Mouse (Mus musculus) spleen, postnatal 10 days (tissue): ENCODE data around the gene Gja5.
"Not testable (repeated sequence)": the region's sequence is repeated elsewhere in the genome, so short reads cannot be mapped to it uniquely, and the experiment has no call there.

Experiments used
- DNase-seq, 2 experiments: peaks; one replicate each; pipeline ENCODE4 v3.0.0; 2021 to 2022; ENCODE audit warnings: low spot score in 2 of 2

Gene Gja5

DNA sequence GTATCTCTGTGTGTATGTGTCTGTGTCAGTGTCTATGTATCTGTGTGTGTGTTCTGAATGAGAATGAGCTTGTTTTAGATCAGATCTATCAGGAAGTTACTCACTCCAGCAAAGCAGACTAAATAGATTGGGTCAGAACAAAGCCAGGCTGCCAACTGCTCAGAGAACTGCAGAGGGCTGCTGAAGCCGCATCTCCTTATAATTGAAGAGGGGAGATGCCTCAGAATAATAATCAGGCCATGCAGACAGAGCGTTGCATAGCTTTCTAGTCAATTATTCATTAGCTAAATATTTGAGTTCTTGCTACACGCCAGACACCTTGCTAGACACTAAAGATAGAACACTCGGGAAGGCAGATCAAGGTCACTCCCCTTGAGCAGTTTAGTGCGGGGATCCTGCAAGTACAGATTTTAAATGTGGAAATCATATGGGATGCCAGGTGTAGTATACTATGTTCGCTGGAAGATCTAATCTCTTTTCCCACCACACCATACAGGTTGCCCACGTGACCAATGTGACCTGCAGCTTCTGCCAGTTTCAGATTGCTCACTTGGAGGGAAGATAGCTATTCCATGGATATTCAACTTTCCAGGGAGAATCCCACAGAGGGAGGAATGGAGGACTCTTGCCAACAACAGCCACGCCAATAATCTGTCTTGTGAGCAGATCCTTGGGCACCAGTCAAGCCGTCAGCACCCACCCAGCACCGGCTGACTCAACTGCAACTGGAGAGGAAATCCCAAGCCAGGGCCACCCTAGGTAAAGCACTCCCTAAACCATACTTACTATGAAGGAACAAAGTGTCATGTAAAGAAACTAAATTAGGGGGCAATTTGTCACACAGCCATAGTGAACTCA is 196.5 kb downstream of the Gja5 start:
- DNase-seq: no peak

GRCm38 (mm10) chr3:97103946-97104345 is 199.5 kb downstream of the Gja5 start:
- DNase-seq: not testable (repeated sequence)

DNA sequence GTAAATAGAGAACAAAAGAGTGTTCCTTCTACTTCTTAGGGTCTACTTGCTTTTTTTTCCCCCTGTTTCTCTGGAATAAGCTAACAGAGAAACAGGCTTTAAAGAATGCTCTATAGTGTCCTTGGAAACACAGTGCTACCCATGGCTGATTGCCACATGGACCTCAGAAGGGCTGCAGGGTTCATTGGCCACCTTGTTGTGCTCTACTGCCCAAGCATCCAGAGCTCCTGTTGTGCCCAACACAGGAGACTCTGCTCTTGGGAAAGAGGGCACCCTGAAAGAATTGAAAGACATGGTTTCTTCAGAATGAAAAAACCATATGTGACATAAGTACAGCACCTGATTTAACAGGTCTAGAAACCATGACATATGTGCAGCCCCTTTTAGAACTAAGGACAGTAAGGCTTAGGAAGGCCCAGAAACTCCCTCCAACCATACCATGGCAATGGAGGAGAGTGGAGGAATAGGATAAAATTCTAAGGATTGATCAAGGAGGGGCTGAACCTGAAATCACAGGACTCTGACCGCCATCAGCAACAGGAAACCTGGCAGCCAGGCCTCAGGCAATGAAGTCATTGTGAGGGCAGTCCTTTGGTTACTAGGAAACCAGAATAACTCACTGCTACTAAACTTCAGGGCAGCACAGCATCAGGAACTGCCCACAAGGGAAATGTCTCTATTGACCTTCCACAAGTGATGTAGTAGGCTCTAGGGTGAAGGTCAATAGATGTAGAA is 200.4 kb downstream of the Gja5 start:
- DNase-seq: no peak

DNA sequence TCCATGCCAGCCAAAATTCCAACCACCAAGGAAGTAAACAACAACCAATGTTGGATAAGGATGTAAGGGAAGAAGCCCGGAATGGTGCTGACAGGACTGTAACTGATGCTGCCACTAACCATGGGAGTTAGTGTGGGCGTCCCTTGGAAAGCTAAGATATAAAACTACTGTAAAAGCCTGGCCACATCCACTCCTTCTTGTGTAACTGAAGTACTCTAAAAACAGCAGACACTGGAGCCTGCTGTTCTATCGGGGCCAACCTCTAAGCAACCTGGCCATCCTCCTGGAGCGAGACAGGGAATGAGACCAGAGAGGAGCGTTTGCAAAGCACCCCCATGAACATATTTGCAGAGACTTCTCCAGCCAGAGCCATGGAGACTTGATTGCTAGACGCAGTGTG is 213.0 kb downstream of the Gja5 start:
- DNase-seq: no peak

DNA sequence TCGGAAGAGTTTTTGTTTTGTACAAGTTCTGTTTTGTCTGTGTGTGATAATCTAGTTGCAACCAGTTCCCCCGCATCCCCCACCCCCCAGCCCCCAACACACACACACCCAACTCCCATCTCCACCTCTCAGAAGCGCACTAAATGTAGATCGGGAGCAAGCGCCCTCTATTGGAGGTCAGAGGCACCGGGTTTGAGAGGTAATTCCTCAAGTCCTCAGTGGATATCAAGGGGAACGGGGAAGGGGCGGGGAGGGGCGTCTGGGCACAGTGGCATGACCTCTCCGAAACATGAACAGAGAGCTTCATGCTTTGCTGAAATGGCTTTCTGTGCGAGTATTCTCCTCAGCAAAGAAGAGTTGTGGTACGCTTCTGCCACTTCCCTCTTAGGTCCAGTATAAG is 213.8 kb downstream of the Gja5 start:
- DNase-seq: no peak

DNA sequence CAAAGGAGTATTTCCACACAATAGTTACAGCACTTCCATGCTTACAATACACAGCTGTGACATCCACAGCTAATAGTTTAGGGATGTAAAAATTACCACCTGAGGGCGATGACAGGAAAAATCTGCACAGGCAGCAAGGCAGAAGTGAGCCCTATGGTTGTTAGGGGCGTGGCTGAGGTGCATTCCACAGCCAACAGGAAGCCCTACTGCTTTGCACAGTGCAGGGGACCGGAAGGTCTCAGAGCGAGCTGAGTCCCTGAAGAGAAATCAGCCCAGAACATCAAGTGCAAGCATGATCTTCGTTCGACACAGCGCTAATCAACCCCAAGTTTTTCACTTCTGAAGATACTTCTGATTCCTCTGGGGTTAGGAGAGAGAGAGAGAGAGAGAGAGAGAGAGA is 219.7 kb downstream of the Gja5 start:
- peak; percentile 8 to 57 for DNase-seq
